Mouse (Mus musculus) granulocyte monocyte progenitor cell, adult 5-6 weeks (primary cell): ENCODE measurements around the gene Pemt. TPM values are rescaled to one million over a fixed set of nuclear protein-coding genes. Genes with fewer than 3 reads are reported as not detected.
"Not testable (repeated sequence)": the region's sequence is repeated elsewhere in the genome, so short reads cannot be mapped to it uniquely, and the experiment has no call there.

Experiments used
- ATAC-seq: replicated peaks from 2 replicates; pipeline ENCODE4 v1.8.0; 2016; ENCODE audit warnings: mild to moderate bottlenecking, moderate TSS enrichment, inconsistent platforms; ENCODE audit not compliant: poor library complexity, severe bottlenecking
- total RNA-seq, 2 experiments: library from RNA; stranded (forward) in 1 of 2; stranded (reverse) in 1 of 2; fragments of 200-712, 200-1000 nt in 1 of 2; fragments of >200 nt in 1 of 2; fragmentation: Nextera tagmentation in 1 of 2; gene quantifications; 2 replicates each; pipeline ENCODE4 v1.2.3; 2014 to 2017

The Pemt gene
- total RNA-seq, 2 experiments from 2014 or later, result 14.6 to 20.7 TPM

DNA sequence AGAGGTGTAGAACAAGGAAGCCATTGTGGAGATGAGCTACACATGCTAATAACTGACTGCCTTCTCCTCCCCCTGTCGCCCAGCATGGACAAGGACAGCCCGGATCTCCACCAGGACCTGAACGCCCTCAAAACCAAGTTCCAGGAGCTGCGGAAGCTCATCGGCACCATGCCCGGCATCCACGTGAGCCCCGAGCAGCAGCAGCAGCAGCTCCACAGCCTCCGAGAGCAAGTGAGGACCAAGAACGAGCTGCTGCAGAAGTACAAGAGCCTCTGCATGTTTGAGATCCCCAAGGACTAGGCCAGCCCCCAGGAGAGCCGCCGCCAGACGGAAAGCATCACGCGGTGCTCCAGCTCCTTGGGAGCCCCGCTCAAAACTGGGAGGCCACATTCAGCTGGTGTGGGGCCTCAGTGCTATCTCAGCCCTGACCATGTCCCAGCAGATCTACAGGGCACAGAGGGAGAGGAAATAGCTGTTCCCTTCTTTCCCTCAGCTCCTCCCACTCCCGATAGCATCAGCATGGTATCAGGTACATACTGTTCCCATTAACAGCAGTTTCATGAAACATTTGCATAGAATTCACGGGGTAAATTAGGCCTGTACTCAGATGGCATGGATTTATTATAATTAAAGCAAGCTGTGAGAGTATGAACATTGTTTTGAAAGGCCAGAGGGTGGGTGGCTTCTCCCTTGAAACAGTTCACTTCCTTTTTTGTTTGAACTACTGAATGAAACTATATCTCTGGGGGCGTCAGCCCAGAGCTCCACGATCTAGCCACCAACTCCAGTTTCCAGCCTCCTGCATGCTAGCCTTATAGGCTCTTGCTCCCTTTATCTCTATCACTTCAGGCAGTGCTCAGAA lies 85.6 kb downstream of the Pemt start:
- ATAC-seq, result no peak

DNA sequence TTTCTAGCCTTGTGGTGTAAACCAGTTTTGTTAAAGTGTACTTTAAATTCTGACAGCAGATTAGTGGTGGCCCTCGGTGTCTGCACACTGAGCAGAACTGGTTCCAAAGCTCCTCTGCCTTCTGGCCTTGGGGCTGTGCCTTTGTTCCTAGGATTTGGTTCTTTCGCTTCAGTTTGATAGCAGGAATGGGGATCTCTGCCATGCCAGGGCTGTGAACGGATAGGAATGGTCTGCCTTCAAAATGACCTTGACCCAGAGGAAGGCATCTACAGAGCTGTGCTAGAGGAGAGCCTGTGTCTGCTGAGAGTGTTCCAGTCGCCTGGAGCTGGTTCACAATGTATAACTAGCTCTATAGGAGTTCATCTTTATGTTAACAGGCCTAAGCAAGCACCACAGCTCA lies 86.8 kb downstream of the Pemt start:
- no peak for ATAC-seq

DNA sequence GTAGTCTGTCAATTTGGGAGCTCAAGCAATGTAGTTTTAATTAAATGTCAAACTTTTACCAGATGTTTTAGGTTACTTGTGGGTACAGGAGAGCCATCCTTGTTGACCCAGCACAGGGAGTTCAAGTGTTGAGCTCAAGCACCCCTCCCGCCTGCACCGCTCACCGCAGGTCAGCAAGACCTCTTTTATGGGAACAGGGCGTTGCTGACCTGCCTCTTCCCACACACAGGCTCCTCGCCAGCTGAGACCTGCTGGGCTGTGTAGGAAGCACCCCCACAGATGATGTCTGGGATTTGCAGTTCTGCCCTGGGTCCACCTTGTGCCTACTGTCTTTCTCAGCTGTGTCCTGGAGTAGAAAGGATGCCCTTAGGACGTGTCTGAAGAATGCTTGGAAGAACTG lies 89.5 kb downstream of the Pemt start:
- ATAC-seq, result no peak

DNA sequence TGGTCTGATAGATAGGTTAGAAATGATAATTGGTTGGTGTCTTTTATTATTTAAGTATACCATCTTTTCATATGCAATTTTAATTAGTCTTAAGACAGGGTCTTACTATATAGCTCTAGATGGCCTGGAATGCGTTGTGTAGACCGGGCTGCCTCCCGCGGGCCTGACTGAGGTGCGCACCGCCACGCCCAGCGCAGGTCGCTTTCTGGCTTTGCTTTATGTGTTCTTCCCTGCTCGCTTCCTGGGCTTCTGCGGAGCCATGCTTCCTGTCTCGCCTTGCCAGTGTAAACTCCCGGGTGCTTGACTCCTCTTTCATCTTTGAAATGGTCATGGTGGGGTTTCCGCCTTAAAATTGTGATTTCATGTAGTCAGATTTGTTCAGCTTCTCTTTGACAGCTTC lies 93.4 kb downstream of the Pemt start:
- no peak for ATAC-seq

DNA sequence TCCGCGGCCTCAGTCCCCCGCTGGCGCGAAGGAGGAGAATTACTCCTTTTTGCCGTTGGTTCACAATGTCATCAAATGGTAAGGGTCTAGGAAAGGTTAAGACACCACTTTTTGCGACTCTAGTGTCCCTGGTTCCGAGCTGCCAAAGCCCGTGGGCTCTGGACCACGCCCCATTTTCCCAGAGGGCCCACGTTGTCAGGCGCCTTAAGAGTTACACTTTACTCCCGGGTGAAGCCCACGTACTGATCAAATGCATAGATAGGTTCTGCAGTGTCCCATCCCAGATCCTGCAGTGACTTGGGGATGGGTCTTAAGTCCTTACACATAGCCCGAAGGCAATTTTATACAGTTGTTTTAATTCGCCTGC lies 97.9 kb downstream of the Pemt start:
- ATAC-seq, result no peak

DNA sequence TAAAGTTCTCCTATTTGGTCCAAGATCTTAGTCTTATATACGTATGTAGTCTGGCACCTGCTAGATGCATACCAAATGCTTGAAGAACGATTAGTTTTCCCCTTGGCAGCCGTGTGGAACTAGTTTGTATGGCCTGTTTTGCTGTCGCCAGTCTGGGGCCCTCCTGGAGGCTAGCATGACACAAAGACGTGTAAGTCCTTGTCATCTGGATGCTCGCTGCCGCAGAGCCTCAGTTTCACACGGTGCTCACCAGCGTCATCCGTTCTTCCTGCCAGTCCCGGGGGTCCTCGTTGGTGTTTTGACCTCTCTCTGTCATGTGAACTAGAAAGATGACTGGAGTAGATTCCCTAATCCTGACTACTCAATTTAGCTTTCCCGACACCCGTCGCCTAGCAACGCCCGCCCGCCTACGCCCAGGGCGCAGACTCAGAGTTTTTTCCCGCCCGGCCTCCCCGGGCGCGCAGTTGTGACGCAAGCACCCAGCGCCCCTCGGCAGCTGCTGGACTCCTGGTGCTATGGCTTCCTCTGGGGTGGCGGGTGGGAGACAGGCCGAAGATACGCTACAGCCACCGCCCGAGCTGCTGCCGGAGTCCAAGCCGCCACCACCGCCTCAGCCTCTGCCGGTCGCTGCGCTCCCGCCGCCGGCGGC lies 98.4 kb downstream of the Pemt start, which contains the start of gene Med9:
Gene Med9, plus strand, starts transcription at position 455 of the 649 bp plus-strand sequence.
- peak; percentile 98 for ATAC-seq

DNA sequence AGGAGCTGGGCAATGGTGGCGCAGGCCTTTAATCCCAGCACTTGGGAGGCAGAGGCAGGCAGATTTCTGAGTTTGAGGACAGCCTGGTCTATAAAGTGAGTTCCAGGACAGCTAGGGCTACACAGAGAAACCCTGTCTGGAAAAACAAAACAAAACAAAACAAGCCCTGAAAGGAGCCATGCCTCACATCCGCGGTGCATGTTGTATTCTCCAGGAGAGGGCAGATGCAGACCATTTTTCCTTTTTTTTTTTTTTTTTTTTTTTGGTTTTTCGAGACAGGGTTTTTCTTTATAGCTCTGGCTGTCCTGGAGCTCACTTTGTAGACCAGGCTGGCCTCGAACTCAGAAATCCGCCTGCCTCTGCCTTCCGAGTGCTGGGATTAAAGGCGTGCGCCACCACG lies 101.4 kb downstream of the Pemt start:
- not testable (repeated sequence) for ATAC-seq

DNA sequence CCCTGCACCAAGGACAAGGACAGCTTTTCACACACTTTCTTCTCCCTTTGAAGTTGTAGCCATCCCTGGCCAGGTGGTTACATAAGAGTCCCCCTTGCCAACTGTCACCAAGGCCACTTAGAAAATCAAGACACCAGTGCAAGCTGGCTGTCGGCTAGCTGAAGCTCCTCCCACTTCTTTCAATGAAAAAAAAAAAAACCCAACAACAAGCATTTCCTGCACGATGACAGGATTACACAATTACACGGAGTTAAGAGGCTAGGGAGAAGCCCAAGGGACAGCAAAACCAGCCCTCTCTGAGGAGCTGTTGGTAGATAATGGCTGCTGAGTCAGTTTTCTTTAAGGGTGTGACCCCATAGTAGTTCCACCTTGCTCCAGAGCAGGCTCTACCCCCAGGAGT lies 104.9 kb downstream of the Pemt start:
- peak; percentile 92 for ATAC-seq

DNA sequence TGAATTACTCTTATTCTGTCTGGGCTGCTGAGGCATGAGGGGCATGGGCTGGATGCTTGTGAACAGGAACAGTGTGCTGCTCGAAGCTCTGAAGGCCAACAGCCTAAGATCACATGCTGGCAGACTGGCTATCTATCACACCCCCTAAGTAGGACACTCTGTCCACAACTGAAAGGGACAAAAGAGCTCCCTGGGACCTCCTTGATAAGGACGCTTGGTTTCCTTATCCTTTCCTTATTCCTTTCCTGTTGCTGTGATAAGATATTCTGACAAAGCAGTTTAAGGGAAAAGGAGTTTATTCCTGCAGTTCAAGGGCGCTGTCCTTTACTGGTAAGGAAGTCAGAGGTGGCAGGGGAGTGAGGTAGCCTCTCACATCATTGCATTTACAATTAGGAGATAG lies 105.6 kb downstream of the Pemt start:
- no peak for ATAC-seq

DNA sequence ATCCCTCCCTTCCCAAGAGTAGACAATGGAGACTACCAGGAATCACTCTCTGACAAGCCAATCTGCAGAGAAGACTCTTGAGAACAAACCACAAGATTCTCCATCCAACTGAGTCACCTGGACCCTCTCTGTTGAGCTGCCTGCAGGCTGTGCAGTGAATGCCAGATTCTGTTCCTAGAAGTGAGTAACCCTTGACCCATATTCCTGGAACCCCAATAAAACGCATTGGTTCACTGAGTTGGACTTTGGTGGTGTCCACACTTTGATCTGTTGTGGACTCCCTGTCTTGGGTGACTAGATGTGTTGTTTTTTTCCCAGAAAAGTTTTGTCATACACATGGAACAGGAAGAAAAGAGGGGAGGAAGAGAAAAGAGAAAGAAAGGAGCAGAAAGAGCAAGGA lies 106.5 kb downstream of the Pemt start:
- no peak for ATAC-seq

DNA sequence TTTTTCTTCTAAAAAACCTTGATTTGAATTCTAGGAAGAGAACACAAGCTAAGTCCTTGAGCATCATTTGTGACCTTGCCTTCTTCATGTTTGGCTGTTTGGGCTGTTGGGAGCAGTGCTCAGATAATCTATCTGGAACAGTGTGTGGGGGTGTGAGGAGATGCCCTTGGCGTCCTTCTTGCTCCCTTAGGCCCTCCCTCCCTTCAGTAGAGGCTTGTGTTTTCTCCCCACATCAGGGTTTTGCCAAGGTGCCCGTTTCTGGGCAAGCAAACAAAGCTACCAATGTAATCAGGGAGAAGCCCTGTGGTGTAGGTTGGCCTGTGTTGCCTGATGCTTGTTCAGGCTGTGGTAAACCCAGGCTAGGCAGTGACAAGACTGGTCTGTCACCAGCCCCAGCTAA lies 108.7 kb downstream of the Pemt start:
- no peak for ATAC-seq

DNA sequence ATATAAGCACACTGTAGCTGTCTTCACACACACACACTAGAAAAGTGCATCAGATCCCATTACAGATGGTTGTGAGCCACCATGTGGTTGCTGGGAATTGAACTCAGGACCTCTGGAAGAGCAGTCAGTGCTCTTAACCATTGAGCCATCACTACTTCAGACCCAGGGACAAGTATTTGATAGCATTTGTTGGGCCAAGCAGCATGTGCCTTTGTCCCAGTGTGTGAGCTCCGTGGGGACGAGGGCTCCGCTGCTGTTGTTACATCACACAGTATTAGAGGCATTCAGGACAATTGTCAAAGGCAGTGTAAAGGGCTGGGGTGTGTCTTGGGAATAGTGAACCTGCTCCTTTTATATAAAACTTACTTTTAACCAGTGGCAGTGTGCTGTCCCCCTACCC lies 109.3 kb downstream of the Pemt start:
- ATAC-seq, result no peak

DNA sequence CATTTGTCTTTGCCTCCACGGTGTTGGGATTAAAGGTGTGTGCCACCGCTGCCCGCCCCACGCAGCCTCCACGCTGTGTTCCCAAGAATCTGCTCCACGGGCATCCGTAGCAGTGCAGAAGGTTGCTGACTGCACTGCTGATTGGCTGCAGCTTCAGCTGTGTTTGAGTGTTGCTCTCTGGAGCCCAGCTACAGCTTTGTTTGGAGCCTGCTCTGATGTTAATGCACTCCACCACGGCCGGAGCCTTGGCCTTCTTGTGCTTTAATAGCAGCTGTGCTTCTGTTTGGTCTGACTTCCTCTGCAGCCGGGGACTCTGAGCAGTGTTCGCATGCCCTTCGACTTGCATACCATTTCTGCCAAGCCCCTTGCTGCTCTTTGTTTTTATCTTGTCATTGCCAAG lies 112.3 kb downstream of the Pemt start:
- no peak for ATAC-seq

DNA sequence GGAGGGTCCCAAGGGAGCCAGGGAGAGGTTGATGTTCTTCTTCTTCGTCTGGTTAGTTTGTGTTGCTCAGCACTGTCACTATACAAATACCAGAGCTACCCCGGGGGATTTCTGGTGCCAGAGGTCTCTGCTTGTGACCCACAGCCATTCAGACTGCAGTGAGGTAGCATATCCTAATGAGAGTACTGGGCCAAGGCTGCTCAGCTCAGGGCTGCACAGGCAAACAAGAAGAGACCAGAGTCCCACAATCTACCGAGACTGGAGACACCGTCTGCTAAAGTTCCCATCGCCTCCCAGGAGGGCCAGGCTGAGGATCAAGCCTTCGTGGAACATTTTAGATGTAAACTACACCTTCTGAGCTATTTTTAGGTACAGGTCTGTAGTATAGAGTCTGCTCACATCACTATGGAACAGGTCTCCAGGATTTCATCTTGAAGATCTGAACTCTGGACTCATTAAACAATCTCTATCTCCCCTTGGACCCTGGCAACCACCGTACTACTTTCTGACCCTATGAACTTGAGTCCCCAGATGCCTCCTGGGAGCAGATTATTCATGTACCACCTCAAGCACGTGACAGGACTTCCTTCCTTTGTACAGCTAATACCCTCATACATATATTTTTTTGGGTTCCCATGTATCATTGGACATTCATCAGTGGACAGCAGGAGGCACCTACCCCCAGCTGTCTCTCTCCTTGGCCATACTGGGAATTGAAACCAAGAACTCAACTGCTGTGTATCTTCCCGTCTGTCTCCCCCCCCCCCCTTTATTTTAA lies 113.5 kb downstream of the Pemt start:
- ATAC-seq, result 0 out of 2 replicates have a peak, but pooled peaks have one; percentile 12

DNA sequence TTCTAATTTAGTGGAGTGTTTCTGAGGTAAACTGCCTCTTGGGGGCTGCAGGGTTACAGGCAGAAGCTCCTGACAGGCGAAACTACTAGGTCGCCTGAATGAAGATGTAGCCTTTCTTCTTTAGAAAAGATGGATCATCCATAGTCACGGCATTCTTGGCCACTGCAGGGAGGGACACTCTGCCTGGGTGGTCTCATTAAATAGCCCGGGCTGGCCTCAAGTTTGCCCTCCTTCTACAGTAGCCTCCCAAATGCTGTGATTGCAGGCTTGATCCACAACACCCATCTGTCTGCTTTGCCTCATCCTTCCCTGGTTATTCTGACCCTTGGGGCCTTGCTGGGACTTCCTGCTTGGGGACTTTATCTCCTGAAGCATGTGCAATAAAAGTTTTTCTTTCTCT lies 116.3 kb downstream of the Pemt start:
- no peak for ATAC-seq

DNA sequence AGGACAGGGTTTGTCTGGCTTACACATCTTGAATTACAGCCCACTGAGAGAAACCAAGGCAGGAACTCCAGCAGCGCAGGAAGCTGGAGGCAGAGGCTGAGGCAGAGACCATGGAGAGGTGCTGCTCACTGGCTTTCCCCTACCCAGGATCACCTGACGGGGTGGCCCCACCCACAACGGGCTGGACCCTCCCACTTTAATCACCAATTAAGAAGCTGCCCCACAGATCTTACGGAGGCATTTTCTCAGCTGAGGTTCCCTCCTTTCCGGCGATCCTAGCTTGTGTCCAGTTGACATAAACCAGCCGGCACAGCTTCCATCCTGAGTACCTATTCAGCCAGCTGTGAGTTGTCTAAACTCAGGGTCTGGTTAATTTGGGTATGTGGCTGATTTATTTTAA lies 125.0 kb downstream of the Pemt start:
- no peak for ATAC-seq

Other genes starting within 250 kb of the Pemt start
- 7.9 and 16.7 TPM in 2 replicates for gene Flcn, start 236.5 kb downstream of the Pemt start, total RNA-seq (2014; fragmentation: Nextera tagmentation)
- 19.7 and 19.8 TPM in 2 replicates for gene Flcn, start 236.5 kb downstream of the Pemt start, total RNA-seq (2017)
- gene Nt5m, start 207.0 kb downstream of the Pemt start, total RNA-seq (2014; fragmentation: Nextera tagmentation), result 17.1 and 19.5 TPM in 2 replicates
- 9.6 and 10.9 TPM in 2 replicates for gene Nt5m, start 207.0 kb downstream of the Pemt start, total RNA-seq (2017)
- 141 and 166 TPM in 2 replicates for gene Cops3, start 206.7 kb downstream of the Pemt start, total RNA-seq (2014; fragmentation: Nextera tagmentation)
- gene Cops3, start 206.7 kb downstream of the Pemt start, total RNA-seq (2017), result 200 and 225 TPM in 2 replicates
- gene Med9, start 98.3 kb downstream of the Pemt start, total RNA-seq (2014; fragmentation: Nextera tagmentation), result 19.1 and 20.8 TPM in 2 replicates
- gene Med9, start 98.3 kb downstream of the Pemt start, total RNA-seq (2017), result 18.6 and 28.3 TPM in 2 replicates
- gene Rasd1, start 81.5 kb downstream of the Pemt start, total RNA-seq (2014; fragmentation: Nextera tagmentation), result not detected in 2 replicates
- 0.72 and 1.1 TPM in 2 replicates for gene Rasd1, start 81.5 kb downstream of the Pemt start, total RNA-seq (2017)
- gene Rai1, start 58.5 kb upstream of the Pemt start, total RNA-seq (2014; fragmentation: Nextera tagmentation), result 37.5 and 52.4 TPM in 2 replicates
- 11.0 and 13.3 TPM in 2 replicates for gene Rai1, start 58.5 kb upstream of the Pemt start, total RNA-seq (2017)
- 27.3 and 33.0 TPM in 2 replicates for gene Srebf1, start 176.1 kb upstream of the Pemt start, total RNA-seq (2014; fragmentation: Nextera tagmentation)
- gene Srebf1, start 176.1 kb upstream of the Pemt start, total RNA-seq (2017), result 36.8 and 42.0 TPM in 2 replicates